8 mouse cellular contexts compared by ENCODE assay signal in genomic region chr4:63409317-63409907, GRCm38 (mm10). TPM values are rescaled to one million over a fixed set of nuclear protein-coding genes. Genes with fewer than 3 reads are reported as not detected.
A peak's percentile ranks its signal among the peaks of the same experiment; 100 is the strongest.
DNase-seq lines count a peak whose midpoint lies in the region; ATAC-seq and TF ChIP-seq lines count a peak whose summit lies in the region.

No protein-coding gene starts in this region.

- H3K4me1 ChIP-seq in intestine, postnatal 0 days (replicated peaks; ENCODE audit: control insufficient read depth, insufficient read depth, low read length), result 0 out of 2 replicates have a peak, but pooled peaks cover 2% of the 10 kb centered on the region
- H3K4me1 ChIP-seq in midbrain, embryonic 12.5 days, result peaks cover 39% of the 10 kb centered on the region

- peak overlapping the region; percentile 31; the same call in 1 of the 2 replicates for H3K9ac ChIP-seq in intestine, postnatal 0 days (ENCODE audit: low read depth, low read length)
- H3K9ac ChIP-seq in midbrain, embryonic 12.5 days (replicated peaks), result peak overlapping the region; percentile 48

- 0 out of 2 replicates have a peak, but pooled peaks cover 3% of the 10 kb centered on the region for H3K27me3 ChIP-seq in intestine, postnatal 0 days (replicated peaks; ENCODE audit: control insufficient read depth, insufficient read depth, low read length)
- peaks cover 5% of the 10 kb centered on the region; the same call in 1 of the 2 replicates for H3K27me3 ChIP-seq in midbrain, embryonic 12.5 days

- H3K4me3 ChIP-seq in intestine, postnatal 0 days (ENCODE audit: low read depth, low read length), result peak overlapping the region; percentile 49
- peak overlapping the region; percentile 56 for H3K4me3 ChIP-seq in midbrain, embryonic 12.5 days

- DNase-seq in CD4-positive helper T cell, adult 2 months (ENCODE audit: low read depth, low spot score), result peak; percentile 70
- peak; percentile 38 for DNase-seq in Muller cell, postnatal 12 days (ENCODE audit: inconsistent ontology term)
- no peak for DNase-seq in right cerebral cortex, postnatal 36 days (ENCODE audit: low spot score in 2 of 2)
- no peak for DNase-seq in left cerebral cortex, adult 8-10 months (ENCODE audit: low spot score in 2 of 2)
- DNase-seq in cerebellum, adult 8-10 months, result no peak

- ATAC-seq in granulocyte monocyte progenitor cell, adult 5-6 weeks (replicated peaks; ENCODE audit: poor library complexity, severe bottlenecking), result 0 out of 2 replicates have a peak, but pooled peaks have one; percentile 9
- ATAC-seq in intestine, postnatal 0 days, result no peak
- no peak for ATAC-seq in midbrain, embryonic 12.5 days (ENCODE audit: low FRiP score, low read depth)

- H3K9me3 ChIP-seq in intestine, postnatal 0 days (ENCODE audit: control insufficient read depth), result no peaks in the 10 kb centered on the region
- H3K9me3 ChIP-seq in midbrain, embryonic 12.5 days, result no peaks in the 10 kb centered on the region

- WGBS in intestine, postnatal 0 days, result 4% methylated on average over 18 of the region's 18 CpGs
- 4% methylated on average over 18 of the region's 18 CpGs for WGBS in midbrain, embryonic 12.5 days

- peak overlapping the region; percentile 91 for H3K4me2 ChIP-seq in intestine, postnatal 0 days (replicated peaks; ENCODE audit: low read depth)
- peak overlapping the region; percentile 85 for H3K4me2 ChIP-seq in midbrain, embryonic 12.5 days (replicated peaks)

- H3K27ac ChIP-seq in intestine, postnatal 0 days (ENCODE audit: low read depth, low read length), result peak overlapping the region; percentile 50; the same call in 1 of the 2 replicates
- peak overlapping the region; percentile 73 for H3K27ac ChIP-seq in midbrain, embryonic 12.5 days (replicated peaks)

- no peak for TF ChIP-seq CTCF in intestine, postnatal 0 days (IDR thresholded peaks at IDR 0.05; ENCODE audit: low read depth)

- no peaks in the 10 kb centered on the region for H3K36me3 ChIP-seq in intestine, postnatal 0 days (ENCODE audit: control insufficient read depth, insufficient read depth)
- no peaks in the 10 kb centered on the region for H3K36me3 ChIP-seq in midbrain, embryonic 12.5 days

RNA-seq across cellular contexts. Expression of gene Akna, which starts 6.3 kb away (rescaled TPM):
- total RNA-seq in granulocyte monocyte progenitor cell, adult 5-6 weeks (2014; fragmentation: Nextera tagmentation), result 32.9 and 33.6 TPM in 2 replicates
- 9.7 and 13.6 TPM in 2 replicates for total RNA-seq in granulocyte monocyte progenitor cell, adult 5-6 weeks (2017)
- 1.4 and 1.6 TPM in 2 replicates for polyA plus RNA-seq in intestine, postnatal 0 days (2015; fragmentation: Nextera tagmentation; extraction: Ambion mirVana)
- polyA plus RNA-seq in midbrain, embryonic 12.5 days (2016; fragmentation: Nextera tagmentation; extraction: Ambion mirVana), result 16.3 and 16.8 TPM in 2 replicates
- total RNA-seq in left cerebral cortex, adult 8-10 months (2022), result 1 to 10 TPM; 3.6 to 5.3 (median 4.5) TPM

RNA-seq across cellular contexts. Expression of gene Orm2, which starts 47.2 kb away (rescaled TPM):
- not detected in 2 replicates for total RNA-seq in granulocyte monocyte progenitor cell, adult 5-6 weeks (2014; fragmentation: Nextera tagmentation)
- not detected in 2 replicates for total RNA-seq in granulocyte monocyte progenitor cell, adult 5-6 weeks (2017)
- not detected in 2 replicates for polyA plus RNA-seq in intestine, postnatal 0 days (2015; fragmentation: Nextera tagmentation; extraction: Ambion mirVana)
- not detected in 2 replicates for polyA plus RNA-seq in midbrain, embryonic 12.5 days (2016; fragmentation: Nextera tagmentation; extraction: Ambion mirVana)
- total RNA-seq in left cerebral cortex, adult 8-10 months (2022), result not detected

RNA-seq across cellular contexts. Expression of gene Orm3, which starts 53.5 kb away (rescaled TPM):
- not detected in 2 replicates for total RNA-seq in granulocyte monocyte progenitor cell, adult 5-6 weeks (2014; fragmentation: Nextera tagmentation)
- total RNA-seq in granulocyte monocyte progenitor cell, adult 5-6 weeks (2017), result not detected in 2 replicates
- polyA plus RNA-seq in intestine, postnatal 0 days (2015; fragmentation: Nextera tagmentation; extraction: Ambion mirVana), result not detected in 2 replicates
- polyA plus RNA-seq in midbrain, embryonic 12.5 days (2016; fragmentation: Nextera tagmentation; extraction: Ambion mirVana), result not detected in 2 replicates
- not detected for total RNA-seq in left cerebral cortex, adult 8-10 months (2022)

Comparison
In these comparisons a context has a peak if more than half of its experiments do, and no peak if none do; other contexts are left out.
1. DNase-seq: peak in CD4-positive helper T cell, adult 2 months (single experiment) and Muller cell, postnatal 12 days (single experiment); none in right cerebral cortex, postnatal 36 days (0 of 2), left cerebral cortex, adult 8-10 months (0 of 2) and cerebellum, adult 8-10 months (single experiment).